Mouse (Mus musculus) heart, postnatal 0 days (tissue): Measurements from ENCODE around the gene Cryl1.

Source experiments
- CTCF ChIP-seq: IDR thresholded peaks from 2 replicates; pipeline ENCODE4 v1.5.1; 2016; ENCODE audit warnings: antibody characterized with exemption, control low read depth, low read depth
- EP300 ChIP-seq: IDR thresholded peaks from 2 replicates; pipeline ENCODE4 v1.6.1; 2016; ENCODE audit warnings: antibody characterized with exemption, low read depth

- TF ChIP-seq EP300 (no peak), CTCF (no peak)
Measured at GRCm38 (mm10) chr14:57280835-57281234, 117.5 kb downstream of the Cryl1 start.
